Mouse (Mus musculus) bone marrow, adult 2 months (tissue): Measurements from ENCODE around the gene Mecom.

Experiments
- CTCF ChIP-seq: fragments of 200-500 bp; IDR thresholded peaks from 2 replicates; pipeline ENCODE4 v1.5.1; 2011; ENCODE audit warnings: low read length, control low read depth; ENCODE audit not compliant: control insufficient read depth, insufficient read depth
- POLR2A ChIP-seq: fragments of 200-500 bp; IDR thresholded peaks from 2 replicates; pipeline ENCODE4 v1.6.1; 2011; ENCODE audit warnings: low read depth, mild to moderate bottlenecking, control low read depth, low read length, borderline replicate concordance; ENCODE audit not compliant: control insufficient read depth

- no peak for TF ChIP-seq CTCF
- no peak for TF ChIP-seq POLR2A
Observed at GRCm38 (mm10) chr3:30083268-30083667, 464.5 kb downstream of the Mecom start.
